Mouse (Mus musculus) liver, embryonic 14.5 days (tissue): ENCODE measurements at regions not wholly inside any gene's neighbourhood (a gene's known extent, or its start where the extent isn't known, plus 50 kb on each side); places are given as distances from the start of the nearest gene placed in this dataset.

Experiments
- ATAC-seq: fragments of 200-750 bp; cut with Nextera tagmentation; 2 replicates; pipeline ENCODE4 v1.8.0; 2017; ENCODE audit warnings: moderate number of reproducible peaks, mild to moderate bottlenecking, moderate library complexity; ENCODE audit not compliant: insufficient read depth
- DNase-seq, 3 experiments: peaks; one replicate each; pipeline ENCODE4 v3.0.0-alpha.2; 2012 to 2013; ENCODE audit warnings: low read depth in 3 of 3, low spot score in 3 of 3
- H3K27ac ChIP-seq: fragments of 300-500 bp; sonication (generic); 2 replicates; pipeline ENCODE4 v1.5.1; 2014; ENCODE audit warnings: moderate library complexity, mild to moderate bottlenecking, control low read depth, inconsistent platforms
- H3K27me3 ChIP-seq: fragments of 300-500 bp; sonication (generic); 2 replicates; pipeline ENCODE4 v1.6.1; 2014; ENCODE audit warnings: mild to moderate bottlenecking, low read length, moderate library complexity; ENCODE audit not compliant: control insufficient read depth, insufficient read depth
- H3K36me3 ChIP-seq: fragments of 300-500 bp; sonication (generic); replicated peaks from 2 replicates; pipeline ENCODE4 v1.6.1; 2014; ENCODE audit warnings: low read depth; ENCODE audit not compliant: control insufficient read depth, insufficient read depth
- H3K4me1 ChIP-seq, 2 experiments: fragments of 200-500 bp in 1 of 2; fragments of 300-500 bp in 1 of 2; sonication (generic) in 1 of 2; replicated peaks; 2 replicates each; pipeline ENCODE4 v1.6.1; 2012 to 2014; ENCODE audit warnings: antibody characterized with exemption in 1 of 2, inconsistent platforms in 1 of 2, low read length in 1 of 2; ENCODE audit not compliant: control insufficient read depth in 2 of 2, insufficient read depth in 2 of 2
- H3K4me2 ChIP-seq: fragments of 300-500 bp; sonication (generic); 2 replicates; pipeline ENCODE4 v1.6.1; 2014; ENCODE audit warnings: low read depth, mild to moderate bottlenecking, control low read depth, moderate library complexity
- H3K4me3 ChIP-seq, 2 experiments: fragments of 200-500 bp in 1 of 2; fragments of 300-500 bp in 1 of 2; sonication (generic) in 1 of 2; 2 replicates each; pipeline ENCODE4 v1.5.1; 2012 to 2014; ENCODE audit warnings: low read depth in 2 of 2, low read length in 2 of 2, mild to moderate bottlenecking in 2 of 2, control low read depth in 1 of 2, inconsistent platforms in 1 of 2, moderate library complexity in 1 of 2; ENCODE audit not compliant: insufficient read depth in 1 of 2
- H3K9ac ChIP-seq: fragments of 300-500 bp; sonication (generic); replicated peaks from 2 replicates; pipeline ENCODE4 v1.6.1; 2014; ENCODE audit warnings: mild to moderate bottlenecking, control low read depth, moderate library complexity
- H3K9me3 ChIP-seq: fragments of 300-500 bp; sonication (generic); 2 replicates; pipeline ENCODE4 v1.6.1; 2016; ENCODE audit warnings: low read length, mixed read lengths; ENCODE audit not compliant: control insufficient read depth
- CTCF ChIP-seq: IDR thresholded peaks from 2 replicates; pipeline ENCODE4 v1.5.1; 2016; ENCODE audit warnings: antibody characterized with exemption, low read depth, control low read depth
- EP300 ChIP-seq: IDR thresholded peaks from 2 replicates; pipeline ENCODE4 v1.6.1; 2016; ENCODE audit warnings: antibody characterized with exemption, low read depth
- WGBS: fragments of 180-500 bp; shearing (Covaris S2); extraction: QIAGEN DNeasy Blood & Tissue Kit; methylation state at CpG from one replicate; pipeline ENCODE4 v1.1.7; 2014; ENCODE audit not compliant: insufficient replicate concordance; 5-methylcytosine and 5-hydroxymethylcytosine counted together

DNA sequence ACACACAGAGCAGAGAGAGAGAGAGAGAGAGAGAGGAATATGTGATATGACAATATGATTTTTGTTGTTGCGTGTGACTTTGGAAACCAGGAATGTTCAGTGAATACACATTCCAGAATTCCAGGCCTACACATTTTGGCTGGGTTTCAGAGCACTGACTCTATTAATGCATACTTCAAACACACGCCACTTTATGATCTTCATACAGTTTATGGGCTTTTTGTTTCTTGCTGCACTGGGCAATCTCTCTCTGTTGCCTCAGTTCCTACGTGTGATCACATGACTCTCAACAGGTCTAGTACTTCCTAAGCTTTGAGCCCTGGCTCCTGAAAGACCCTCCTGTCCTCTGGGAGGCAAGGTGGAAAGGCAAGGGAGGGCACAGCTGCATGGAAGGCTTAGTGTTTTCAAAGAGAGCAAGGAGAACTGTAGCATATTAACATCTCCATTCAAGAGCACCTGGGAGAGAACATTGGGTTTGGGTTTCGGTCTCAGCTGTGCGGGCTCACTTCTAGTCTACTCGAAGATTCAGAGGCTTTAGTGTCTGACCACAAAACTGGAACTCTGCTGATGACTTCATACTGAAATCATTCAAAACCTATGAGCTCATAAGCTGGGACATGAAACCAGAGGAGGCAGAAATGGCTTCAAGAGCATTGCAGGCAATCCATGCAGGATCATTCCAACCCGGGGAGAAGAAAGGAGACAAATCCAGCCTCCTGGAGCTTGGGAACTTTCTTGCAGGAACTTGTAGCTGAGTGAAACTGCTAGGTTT, 87.9 kb upstream of the C1qtnf3 start:
- Histone ChIP-seq H3K4me2 (no peak overlapping the region), H3K27ac (no peak overlapping the region), H3K4me1 (peaks cover 0 to 2% of the 10 kb centered on the region in 2 experiments; a peak in 1 of 4 replicates), H3K9ac (no peak overlapping the region), H3K9me3 (no peaks in the 10 kb centered on the region), H3K36me3 (no peaks in the 10 kb centered on the region), H3K27me3 (no peaks in the 10 kb centered on the region), H3K4me3 (no peak overlapping the region)
- WGBS, result 68% methylated on average over 7 of the region's 7 CpGs
- DNase-seq (no peak), ATAC-seq (no peak)
- TF ChIP-seq EP300, result no peak
- no peak for TF ChIP-seq CTCF

DNA sequence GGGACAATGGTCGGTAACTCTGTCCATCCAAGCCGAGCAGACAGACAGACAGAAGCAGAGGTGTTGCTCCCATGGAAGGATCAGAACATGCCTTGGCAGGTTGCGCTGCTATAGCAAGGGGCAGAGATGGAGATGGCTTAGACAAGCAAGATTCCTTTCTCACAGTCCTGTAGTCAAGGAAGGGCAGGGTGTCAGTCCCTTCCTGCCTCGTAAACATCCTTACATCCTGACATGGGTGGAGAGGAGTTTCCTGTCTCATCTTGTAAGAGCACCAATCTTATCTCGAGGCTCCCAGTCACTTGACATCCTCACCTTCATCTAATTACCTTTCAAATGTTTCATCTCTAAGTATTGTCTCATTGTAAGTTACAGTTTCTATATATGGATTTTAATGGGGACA, 87.0 kb upstream of the C1qtnf3 start:
- ATAC-seq, result no peak
- Histone ChIP-seq H3K27ac (no peak overlapping the region), H3K4me3 (no peak overlapping the region), H3K36me3 (no peaks in the 10 kb centered on the region), H3K9ac (no peak overlapping the region), H3K4me1 (peaks cover 0 to 3% of the 10 kb centered on the region in 2 experiments; a peak in 1 of 4 replicates), H3K4me2 (no peak overlapping the region), H3K27me3 (no peaks in the 10 kb centered on the region), H3K9me3 (no peaks in the 10 kb centered on the region)
- no peak for TF ChIP-seq EP300
- TF ChIP-seq CTCF, result no peak
- WGBS, result 48% methylated on average over 5 of the region's 5 CpGs
- no peak for DNase-seq

DNA sequence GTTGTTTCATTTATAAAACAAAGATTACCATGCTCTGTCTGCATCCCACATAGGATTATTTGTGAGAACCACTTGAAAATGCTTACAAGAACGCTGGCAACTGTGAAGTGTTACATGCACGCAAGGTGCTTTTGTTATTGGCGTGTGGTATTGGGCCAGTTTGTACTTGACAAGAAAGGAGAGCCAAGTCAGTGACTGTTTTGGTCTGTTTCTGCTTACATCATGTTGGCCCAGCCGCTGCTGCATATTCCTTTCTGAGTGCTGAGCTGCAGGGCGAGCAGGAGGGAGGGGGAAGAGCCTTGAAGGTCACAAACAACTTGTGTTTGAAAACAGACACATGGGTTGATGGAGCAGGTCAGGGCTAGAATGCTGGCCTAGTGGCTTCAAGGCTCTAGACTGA, 85.3 kb upstream of the C1qtnf3 start:
- no peak for DNase-seq
- no peak for ATAC-seq
- peaks cover 0 to 3% of the 10 kb centered on the region in 2 experiments; a peak in 1 of 4 replicates for H3K4me1 ChIP-seq
- H3K27me3 ChIP-seq, result no peaks in the 10 kb centered on the region
- H3K9ac ChIP-seq, result no peak overlapping the region
- H3K4me3 ChIP-seq, result no peak overlapping the region
- H3K9me3 ChIP-seq, result no peaks in the 10 kb centered on the region
- H3K27ac ChIP-seq, result no peak overlapping the region
- H3K36me3 ChIP-seq, result no peaks in the 10 kb centered on the region
- WGBS, result 49% methylated on average over 5 of the region's 5 CpGs
- H3K4me2 ChIP-seq, result no peak overlapping the region
- TF ChIP-seq EP300 (no peak), CTCF (no peak)

DNA sequence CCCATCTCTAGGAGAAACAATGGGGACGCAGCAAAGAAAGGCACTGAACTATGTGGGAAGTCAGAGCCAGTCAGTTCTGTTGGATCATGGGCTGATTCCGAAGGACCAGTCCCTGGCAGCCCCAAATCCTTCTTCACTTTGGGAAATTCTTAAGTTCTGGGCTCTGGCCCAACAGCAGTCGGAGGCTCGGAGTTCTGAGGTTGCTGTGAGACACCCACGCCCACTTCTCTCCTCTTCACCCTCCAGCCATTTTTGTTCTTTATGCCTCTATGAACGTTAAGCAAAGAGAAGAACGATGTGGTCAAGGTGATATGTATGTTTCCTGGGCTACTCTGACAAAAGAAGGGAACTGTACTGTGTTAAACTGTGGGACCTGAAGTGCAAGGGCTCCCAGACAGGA, 84.0 kb upstream of the C1qtnf3 start:
- Histone ChIP-seq H3K4me3 (no peak overlapping the region), H3K9me3 (no peaks in the 10 kb centered on the region), H3K4me2 (no peak overlapping the region), H3K9ac (no peak overlapping the region), H3K36me3 (no peaks in the 10 kb centered on the region), H3K4me1 (peaks cover 0 to 3% of the 10 kb centered on the region in 2 experiments; a peak in 1 of 4 replicates), H3K27me3 (no peaks in the 10 kb centered on the region), H3K27ac (no peak overlapping the region)
- 73% methylated on average over 7 of the region's 7 CpGs for WGBS
- ATAC-seq, result no peak
- TF ChIP-seq CTCF, result no peak
- TF ChIP-seq EP300, result no peak
- DNase-seq, result no peak

DNA sequence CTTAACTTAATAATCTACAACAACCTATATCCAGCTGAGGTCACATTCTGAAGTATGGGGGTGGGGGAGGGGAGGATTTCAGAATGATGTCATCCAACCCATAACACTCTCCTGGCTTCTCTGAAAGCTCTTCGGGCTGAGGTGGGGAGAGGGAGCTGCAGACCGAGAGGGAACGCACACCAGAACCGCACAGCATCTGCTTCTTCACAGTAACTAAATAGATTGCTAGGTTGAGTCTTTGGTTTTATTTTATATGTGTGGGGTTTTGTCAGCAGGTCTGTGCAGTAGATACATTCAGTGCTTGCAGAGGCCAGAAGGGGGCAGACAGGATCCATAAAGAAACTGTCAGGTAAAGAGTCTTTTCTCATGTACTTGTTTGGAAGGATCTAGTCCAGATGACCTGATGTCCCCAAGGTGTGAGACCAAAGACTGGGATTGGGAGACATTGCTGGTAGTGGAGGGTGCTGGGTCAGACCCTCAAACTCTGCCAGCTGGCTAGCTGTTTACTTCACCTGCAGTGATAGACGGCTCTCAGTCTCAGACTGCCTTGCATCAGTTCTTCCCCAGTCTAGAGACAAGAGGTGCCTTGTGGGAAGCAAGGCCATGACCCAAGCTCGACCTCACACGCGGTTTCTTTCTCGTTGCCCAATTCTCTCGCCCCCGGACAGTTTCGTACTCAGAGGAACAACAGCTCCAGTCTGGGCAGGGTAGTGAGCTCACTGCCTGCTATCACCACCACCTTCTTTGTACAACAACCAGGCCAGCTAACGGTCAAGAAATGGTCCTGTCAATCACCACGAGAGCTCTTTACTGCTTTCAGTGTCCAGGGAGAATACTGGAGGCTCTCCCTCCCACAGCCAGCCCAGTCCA, 83.2 kb upstream of the C1qtnf3 start:
- no peaks in the 10 kb centered on the region for H3K9me3 ChIP-seq
- no peak overlapping the region for H3K27ac ChIP-seq
- no peak overlapping the region for H3K4me3 ChIP-seq
- WGBS, result 42% methylated on average over 14 of the region's 14 CpGs
- DNase-seq, result no peak
- H3K9ac ChIP-seq, result no peak overlapping the region
- TF ChIP-seq EP300 (no peak), CTCF (peak; percentile 33; the same call in 1 of the 2 replicates)
- peaks cover 0 to 3% of the 10 kb centered on the region in 2 experiments; a peak in 1 of 4 replicates for H3K4me1 ChIP-seq
- no peak for ATAC-seq
- H3K4me2 ChIP-seq, result no peak overlapping the region
- no peaks in the 10 kb centered on the region for H3K36me3 ChIP-seq
- no peaks in the 10 kb centered on the region for H3K27me3 ChIP-seq
